Mouse (Mus musculus) kidney, embryonic 16.5 days (tissue): ENCODE results near the gene Ypel3. TPM values are rescaled to one million over a fixed set of nuclear protein-coding genes. Genes with fewer than 3 reads are reported as not detected.

ENCODE experiments used
- ATAC-seq: fragments of 200-750 bp; cut with Nextera tagmentation; 2 replicates; pipeline ENCODE4 v1.8.0; 2017; ENCODE audit warnings: moderate TSS enrichment; ENCODE audit not compliant: low FRiP score, low TSS enrichment
- H3K27ac ChIP-seq: fragments of 300-500 bp; sonication (generic); 2 replicates; pipeline ENCODE4 v1.5.1; 2014; ENCODE audit warnings: low read length
- H3K27me3 ChIP-seq: fragments of 300-500 bp; sonication (generic); 2 replicates; pipeline ENCODE4 v1.6.1; 2014; ENCODE audit warnings: low read length, control low read depth, mixed read lengths; ENCODE audit not compliant: insufficient read depth
- H3K36me3 ChIP-seq: fragments of 300-500 bp; sonication (generic); 2 replicates; pipeline ENCODE4 v1.6.1; 2014; ENCODE audit warnings: low read length, control low read depth, mixed read lengths; ENCODE audit not compliant: insufficient read depth
- H3K4me1 ChIP-seq: fragments of 300-500 bp; sonication (generic); 2 replicates; pipeline ENCODE4 v1.6.1; 2014; ENCODE audit warnings: low read length, control low read depth, mixed read lengths; ENCODE audit not compliant: insufficient read depth
- H3K4me2 ChIP-seq: fragments of 300-500 bp; sonication (generic); replicated peaks from 2 replicates; pipeline ENCODE4 v1.6.1; 2014; ENCODE audit warnings: low read depth, low read length
- H3K4me3 ChIP-seq: fragments of 300-500 bp; sonication (generic); 2 replicates; pipeline ENCODE4 v1.5.1; 2014; ENCODE audit warnings: mild to moderate bottlenecking, low read length
- H3K9ac ChIP-seq: fragments of 300-500 bp; sonication (generic); replicated peaks from 2 replicates; pipeline ENCODE4 v1.6.1; 2014; ENCODE audit warnings: low read length
- H3K9me3 ChIP-seq: fragments of 300-500 bp; sonication (generic); 2 replicates; pipeline ENCODE4 v1.6.1; 2016; ENCODE audit warnings: low read length, control low read depth
- WGBS: fragments of 180-500 bp; shearing (Covaris S2); extraction: QIAGEN DNeasy Blood & Tissue Kit; methylation state at CpG from one replicate; pipeline ENCODE4 v1.1.7; 2014; 5-methylcytosine and 5-hydroxymethylcytosine counted together
- polyA plus RNA-seq: library from polyadenylated mRNA; unstranded; fragments of >200 nt; fragmentation: Nextera tagmentation; extraction: Ambion mirVana; gene quantifications from 2 replicates; pipeline ENCODE4 v1.2.1, GENCODE M21; 2015

The Ypel3 gene
- polyA plus RNA-seq, 1 experiment from 2014 or later = 101 TPM

GRCm38 (mm10) chr7:126807405-126807804 lies 30.6 kb downstream of the Ypel3 start:
- Histone ChIP-seq H3K27me3 (no peaks in the 10 kb centered on the region), H3K36me3 (no peaks in the 10 kb centered on the region), H3K4me2 (peak overlapping the region; percentile 86; the same call in 1 of the 2 replicates), H3K9me3 (no peaks in the 10 kb centered on the region), H3K4me3 (no peak overlapping the region; the same call in 1 of the 2 replicates), H3K9ac (peak overlapping the region; percentile 78; the same call in 1 of the 2 replicates), H3K27ac (peak overlapping the region; percentile 6; the same call in 1 of the 2 replicates), H3K4me1 (peaks cover 21% of the 10 kb centered on the region)
- WGBS = 67% methylated on average over 4 of the region's 4 CpGs
- ATAC-seq = no peak

- H3K4me2 ChIP-seq = peak overlapping the region; percentile 86
- under 1% methylated on average over 42 of the region's 43 CpGs for WGBS
Measured at GRCm38 (mm10) chr7:126808703-126809455, 32.1 kb downstream of the Ypel3 start.

DNA sequence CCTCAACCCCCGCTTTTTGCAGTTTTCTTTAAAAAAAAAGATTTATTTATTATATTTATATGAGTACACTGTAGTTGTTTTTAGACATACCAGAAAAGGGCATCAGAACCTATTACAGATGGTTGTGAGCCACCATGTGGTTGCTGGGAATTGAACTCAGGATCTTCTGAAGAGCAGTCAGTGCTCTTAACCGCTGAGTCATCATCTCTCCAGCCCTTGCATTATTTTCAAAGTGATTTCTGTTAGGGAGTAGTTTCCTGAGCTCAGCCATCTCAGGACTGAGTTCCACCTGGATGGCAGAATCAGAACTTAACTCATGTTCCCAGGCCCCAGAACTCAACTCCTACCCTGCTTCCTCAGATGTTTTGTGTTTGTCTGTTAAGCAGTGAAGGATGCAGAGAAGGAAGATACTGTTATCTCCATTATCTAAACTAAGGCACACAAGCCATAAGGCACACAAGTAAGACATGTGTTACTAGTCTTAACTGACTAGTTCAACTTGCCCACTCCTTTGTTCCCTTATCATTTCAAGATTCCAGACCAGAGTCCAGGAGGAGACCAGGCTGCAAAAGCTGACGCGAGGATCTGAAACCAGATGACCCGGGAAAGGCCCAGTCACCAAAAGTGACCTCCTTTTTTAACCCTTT lies 33.1 kb downstream of the Ypel3 start:
- H3K4me3 ChIP-seq = no peak overlapping the region; the same call in 1 of the 2 replicates
- 48% methylated on average over 5 of the region's 5 CpGs for WGBS
- H3K9ac ChIP-seq = peak overlapping the region; percentile 78

More at GRCm38 (mm10) chr7:126808703-126809455, 32.1 kb downstream of the Ypel3 start:
- H3K9ac ChIP-seq = peak overlapping the region; percentile 78
- peak overlapping the region; percentile 64 for H3K4me3 ChIP-seq
- H3K9me3 ChIP-seq = no peaks in the 10 kb centered on the region
- no peaks in the 10 kb centered on the region for H3K27me3 ChIP-seq
- H3K27ac ChIP-seq = peak overlapping the region; percentile 72
- ATAC-seq = peak; percentile 97
- no peaks in the 10 kb centered on the region for H3K36me3 ChIP-seq
- peaks cover 21% of the 10 kb centered on the region for H3K4me1 ChIP-seq

DNA sequence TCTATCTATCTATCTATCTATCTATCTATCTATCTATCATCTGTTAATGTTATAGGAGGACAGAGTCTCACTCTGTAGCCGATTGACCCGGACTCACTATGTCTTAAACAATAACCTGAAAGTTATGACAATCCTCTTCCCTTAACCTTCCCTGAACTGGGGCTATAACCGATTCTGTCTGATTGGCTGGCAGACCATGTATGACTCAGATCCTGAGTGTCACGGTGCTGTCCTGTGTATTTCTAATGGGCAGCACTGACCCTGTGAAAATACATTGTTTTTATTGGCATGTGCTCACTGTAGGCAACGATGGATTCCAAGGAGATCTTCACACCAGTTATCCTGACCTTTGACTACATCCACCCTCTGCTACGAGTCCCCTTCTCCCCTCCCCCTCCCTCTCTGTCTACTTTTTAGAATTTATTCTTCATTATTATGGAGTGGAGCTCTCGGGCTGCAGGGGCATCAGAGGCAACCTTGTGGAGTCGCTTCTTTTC lies 39.0 kb downstream of the Ypel3 start:
- Histone ChIP-seq H3K9ac (no peak overlapping the region), H3K4me3 (no peak overlapping the region), H3K27ac (no peak overlapping the region), H3K27me3 (no peaks in the 10 kb centered on the region), H3K4me1 (no peaks in the 10 kb centered on the region), H3K9me3 (peaks cover 5% of the 10 kb centered on the region; the same call in 1 of the 2 replicates), H3K36me3 (no peaks in the 10 kb centered on the region), H3K4me2 (no peak overlapping the region)
- WGBS = 56% methylated on average over 8 of the region's 8 CpGs
- no peak for ATAC-seq

More for the DNA sequence above, 33.1 kb downstream of the Ypel3 start:
- H3K4me2 ChIP-seq = peak overlapping the region; percentile 86; the same call in 1 of the 2 replicates
- H3K4me1 ChIP-seq = peaks cover 21% of the 10 kb centered on the region
- H3K9me3 ChIP-seq = no peaks in the 10 kb centered on the region
- no peak overlapping the region for H3K27ac ChIP-seq
- H3K36me3 ChIP-seq = no peaks in the 10 kb centered on the region
- H3K27me3 ChIP-seq = no peaks in the 10 kb centered on the region
- ATAC-seq = no peak

- ATAC-seq = no peak
- H3K9me3 ChIP-seq = peaks cover 5% of the 10 kb centered on the region; the same call in 1 of the 2 replicates
- WGBS = 90% methylated on average over 8 of the region's 8 CpGs
- no peak overlapping the region for H3K27ac ChIP-seq
- no peaks in the 10 kb centered on the region for H3K36me3 ChIP-seq
- no peak overlapping the region for H3K4me2 ChIP-seq
- no peak overlapping the region for H3K4me3 ChIP-seq
- no peaks in the 10 kb centered on the region for H3K4me1 ChIP-seq
- no peak overlapping the region for H3K9ac ChIP-seq
- no peaks in the 10 kb centered on the region for H3K27me3 ChIP-seq
Measured at GRCm38 (mm10) chr7:126816494-126816893, 39.7 kb downstream of the Ypel3 start.

- WGBS = 82% methylated on average over 7 of the region's 7 CpGs
- no peak overlapping the region for H3K4me3 ChIP-seq
Measured at GRCm38 (mm10) chr7:126817595-126817994, 40.8 kb downstream of the Ypel3 start.

GRCm38 (mm10) chr7:126818818-126819217 lies 42.1 kb downstream of the Ypel3 start:
- no peak for ATAC-seq

More at GRCm38 (mm10) chr7:126817595-126817994, 40.8 kb downstream of the Ypel3 start:
- Histone ChIP-seq H3K9ac (no peak overlapping the region), H3K36me3 (no peaks in the 10 kb centered on the region), H3K27me3 (no peaks in the 10 kb centered on the region), H3K27ac (no peak overlapping the region), H3K4me1 (no peaks in the 10 kb centered on the region), H3K4me2 (no peak overlapping the region), H3K9me3 (peaks cover 5% of the 10 kb centered on the region; the same call in 1 of the 2 replicates)
- no peak for ATAC-seq

GRCm38 (mm10) chr7:126821835-126822511 lies 45.2 kb downstream of the Ypel3 start:
- Histone ChIP-seq H3K27ac (no peak overlapping the region), H3K4me3 (no peak overlapping the region), H3K4me1 (peaks cover 7% of the 10 kb centered on the region), H3K27me3 (peaks cover 18% of the 10 kb centered on the region), H3K9ac (no peak overlapping the region), H3K9me3 (peaks cover 5% of the 10 kb centered on the region; the same call in 1 of the 2 replicates), H3K36me3 (no peaks in the 10 kb centered on the region), H3K4me2 (no peak overlapping the region)
- peak; percentile 44; the same call in 1 of the 2 replicates for ATAC-seq
- 24% methylated on average over 7 of the region's 7 CpGs for WGBS

More at GRCm38 (mm10) chr7:126818818-126819217, 42.1 kb downstream of the Ypel3 start:
- no peak overlapping the region for H3K27ac ChIP-seq
- no peaks in the 10 kb centered on the region for H3K36me3 ChIP-seq
- H3K4me2 ChIP-seq = no peak overlapping the region
- peaks cover 7% of the 10 kb centered on the region; the same call in 1 of the 2 replicates for H3K27me3 ChIP-seq
- H3K4me1 ChIP-seq = peaks cover 7% of the 10 kb centered on the region
- no peak overlapping the region for H3K4me3 ChIP-seq
- peaks cover 5% of the 10 kb centered on the region; the same call in 1 of the 2 replicates for H3K9me3 ChIP-seq
- WGBS = 29% methylated on average over 1 of the region's 1 CpGs
- no peak overlapping the region for H3K9ac ChIP-seq

DNA sequence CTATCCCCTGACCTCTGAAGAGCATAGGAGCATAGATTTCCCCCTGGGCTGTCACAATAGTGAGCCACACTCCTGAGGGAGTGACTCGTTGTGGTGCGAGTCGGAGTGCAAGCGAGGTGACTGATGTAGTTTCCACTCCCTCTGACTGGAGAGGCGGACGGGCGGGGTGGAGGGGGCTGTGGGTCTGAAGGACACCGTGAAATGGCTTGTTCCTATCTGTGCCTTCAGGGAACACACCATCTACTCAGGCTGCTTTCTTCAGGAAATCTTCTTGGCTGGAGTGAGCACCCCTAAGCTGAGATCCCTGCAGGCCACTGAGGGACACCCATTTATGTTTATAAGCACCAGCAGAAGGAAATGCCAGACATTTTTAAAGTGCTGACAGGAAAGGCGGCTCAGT lies 46.0 kb downstream of the Ypel3 start:
- Histone ChIP-seq H3K27me3 (peaks cover 18% of the 10 kb centered on the region), H3K4me2 (peak overlapping the region; percentile 59; the same call in 1 of the 2 replicates), H3K4me1 (peaks cover 7% of the 10 kb centered on the region), H3K27ac (no peak overlapping the region), H3K4me3 (no peak overlapping the region), H3K9ac (no peak overlapping the region), H3K36me3 (no peaks in the 10 kb centered on the region), H3K9me3 (peaks cover 5% of the 10 kb centered on the region; the same call in 1 of the 2 replicates)
- 14% methylated on average over 9 of the region's 9 CpGs for WGBS
- no peak for ATAC-seq
